Mouse (Mus musculus): Measurements from ENCODE around the gene Elp5. TPM values are rescaled to one million over a fixed set of nuclear protein-coding genes. Genes with fewer than 3 reads are reported as not detected.
"Not testable (repeated sequence)": the region's sequence is repeated elsewhere in the genome, so short reads cannot be mapped to it uniquely, and the experiment has no call there.

The Elp5 gene
- polyA plus RNA-seq, 1 experiment from 2014 or later = 97.9 TPM

DNA sequence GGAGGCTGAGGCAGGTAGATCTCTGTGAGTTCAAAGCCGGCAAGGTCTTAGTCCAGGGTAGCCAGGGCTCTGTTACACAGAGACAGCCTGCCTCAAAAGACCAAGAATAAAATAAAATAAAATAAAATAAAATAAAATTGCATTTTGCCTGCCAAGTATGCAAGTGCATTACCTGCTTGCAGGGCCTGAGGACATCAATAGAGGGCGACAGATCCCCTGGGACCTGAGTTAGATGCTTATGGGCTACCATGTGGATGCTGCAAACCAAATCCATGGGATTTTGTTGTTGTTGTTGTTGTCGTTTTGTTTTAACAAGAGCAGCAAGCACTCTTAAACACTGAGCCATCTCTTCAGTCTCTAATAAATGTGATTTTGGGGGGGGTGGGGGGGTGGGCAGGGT, 50.1 kb downstream of the Elp5 start:
- WGBS = 51% methylated on average over 3 of the region's 3 CpGs
- no peak overlapping the region for H3K4me3 ChIP-seq (replicated peaks; ENCODE audit: low read depth, low read length)
- no peaks in the 10 kb centered on the region for H3K9me3 ChIP-seq (replicated peaks; ENCODE audit: low read length)
- no peak overlapping the region for H3K9ac ChIP-seq (ENCODE audit: low read depth, low read length)
- peak; percentile 33; the same call in 1 of the 2 replicates for TF ChIP-seq CTCF (IDR thresholded peaks at IDR 0.05; ENCODE audit: low read depth)
- H3K4me2 ChIP-seq (ENCODE audit: low read length) = no peak overlapping the region
- DNase-seq (ENCODE audit: low spot score) = no peak
- H3K27ac ChIP-seq = no peak overlapping the region
- H3K27me3 ChIP-seq (ENCODE audit: insufficient read depth, low read length) = no peaks in the 10 kb centered on the region; the same call in 1 of the 2 replicates
- ATAC-seq (replicated peaks; ENCODE audit: low FRiP score, low read depth) = no peak
- H3K36me3 ChIP-seq (ENCODE audit: insufficient read depth, low read length) = no peaks in the 10 kb centered on the region
- H3K4me1 ChIP-seq (replicated peaks; ENCODE audit: insufficient read depth, low read length) = peaks cover 20% of the 10 kb centered on the region

GRCm38 (mm10) chr11:69931769-69932168, 50.5 kb downstream of the Elp5 start:
- TF ChIP-seq CTCF (IDR thresholded peaks at IDR 0.05; ENCODE audit: low read depth) = no peak
- Histone ChIP-seq H3K27ac (no peak overlapping the region), H3K4me1 (replicated peaks; ENCODE audit: insufficient read depth, low read length) (peaks cover 15% of the 10 kb centered on the region), H3K27me3 (ENCODE audit: insufficient read depth, low read length) (no peaks in the 10 kb centered on the region; the same call in 1 of the 2 replicates), H3K36me3 (ENCODE audit: insufficient read depth, low read length) (no peaks in the 10 kb centered on the region), H3K4me2 (ENCODE audit: low read length) (no peak overlapping the region), H3K9me3 (replicated peaks; ENCODE audit: low read length) (no peaks in the 10 kb centered on the region), H3K9ac (ENCODE audit: low read depth, low read length) (no peak overlapping the region), H3K4me3 (replicated peaks; ENCODE audit: low read depth, low read length) (no peak overlapping the region)
- DNase-seq (ENCODE audit: low spot score) (no peak), ATAC-seq (replicated peaks; ENCODE audit: low FRiP score, low read depth) (no peak)
- WGBS = 78% methylated on average over 8 of the region's 8 CpGs

DNA sequence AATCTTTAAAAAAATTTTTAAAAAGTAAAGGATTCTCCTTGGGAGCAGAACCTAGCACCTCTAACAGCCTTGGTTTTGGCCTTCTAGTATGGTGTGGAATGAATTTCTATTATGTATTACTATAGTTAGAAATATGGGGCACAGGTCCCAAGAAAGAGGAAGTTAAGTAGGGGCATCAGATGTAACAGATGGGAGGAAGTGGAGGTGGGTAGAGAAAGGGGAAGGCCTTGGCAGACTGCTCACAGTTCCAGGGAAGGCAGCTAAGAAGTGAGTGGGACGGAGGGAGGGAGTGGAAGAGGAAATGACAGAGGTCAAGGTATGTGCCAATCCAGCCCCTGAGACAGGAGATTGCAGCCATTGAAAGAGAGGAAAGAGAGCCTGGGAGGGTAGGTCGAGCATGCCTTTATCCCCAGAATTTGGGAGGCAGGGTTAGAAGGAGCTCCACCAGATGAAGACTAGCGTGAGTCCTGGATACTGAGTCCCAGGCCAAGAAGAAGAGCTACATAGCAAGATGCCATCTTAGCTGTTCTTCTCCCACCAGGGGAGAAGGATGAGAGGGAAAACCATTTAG, 51.3 kb downstream of the Elp5 start:
- no peak overlapping the region for H3K4me3 ChIP-seq (replicated peaks; ENCODE audit: low read depth, low read length)
- no peaks in the 10 kb centered on the region for H3K27me3 ChIP-seq (ENCODE audit: insufficient read depth, low read length)
- H3K4me1 ChIP-seq (replicated peaks; ENCODE audit: insufficient read depth, low read length) = peaks cover 9% of the 10 kb centered on the region
- no peak overlapping the region for H3K9ac ChIP-seq (ENCODE audit: low read depth, low read length)
- no peak overlapping the region for H3K27ac ChIP-seq
- no peaks in the 10 kb centered on the region for H3K36me3 ChIP-seq (ENCODE audit: insufficient read depth, low read length)
- no peaks in the 10 kb centered on the region for H3K9me3 ChIP-seq (replicated peaks; ENCODE audit: low read length)
- ATAC-seq (replicated peaks; ENCODE audit: low FRiP score, low read depth) = no peak
- DNase-seq (ENCODE audit: low spot score) = no peak
- WGBS = 49% methylated on average over 3 of the region's 3 CpGs
- no peak for TF ChIP-seq CTCF (IDR thresholded peaks at IDR 0.05; ENCODE audit: low read depth)
- H3K4me2 ChIP-seq (ENCODE audit: low read length) = no peak overlapping the region

DNA sequence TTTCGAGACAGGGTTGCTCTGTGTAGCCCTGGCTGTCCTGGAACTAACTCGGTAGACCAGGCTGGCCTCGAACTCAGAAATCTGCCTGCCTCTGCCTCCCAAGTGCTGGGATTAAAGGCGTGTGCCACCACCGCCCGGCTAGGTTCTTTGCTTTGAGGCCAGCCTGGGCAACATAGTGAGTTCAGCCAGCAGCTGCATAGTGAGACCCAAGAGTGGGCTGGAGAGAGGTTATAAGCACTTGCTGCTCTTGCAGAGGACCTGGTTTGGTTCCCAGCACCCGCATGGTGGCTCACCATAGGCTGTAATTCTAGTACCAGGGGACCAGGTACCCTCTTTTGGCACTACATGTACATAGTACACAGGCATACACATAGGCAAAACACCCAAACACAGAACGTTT, 52.1 kb downstream of the Elp5 start:
- not testable (repeated sequence) for H3K27me3 ChIP-seq (ENCODE audit: insufficient read depth, low read length); H3K4me1 ChIP-seq (replicated peaks; ENCODE audit: insufficient read depth, low read length); ATAC-seq (replicated peaks; ENCODE audit: low FRiP score, low read depth); H3K4me2 ChIP-seq (ENCODE audit: low read length); H3K27ac ChIP-seq; H3K36me3 ChIP-seq (ENCODE audit: insufficient read depth, low read length); H3K9ac ChIP-seq (ENCODE audit: low read depth, low read length); DNase-seq (ENCODE audit: low spot score); H3K4me3 ChIP-seq (replicated peaks; ENCODE audit: low read depth, low read length); H3K9me3 ChIP-seq (replicated peaks; ENCODE audit: low read length)
- 89% methylated on average over 8 of the region's 8 CpGs for WGBS

DNA sequence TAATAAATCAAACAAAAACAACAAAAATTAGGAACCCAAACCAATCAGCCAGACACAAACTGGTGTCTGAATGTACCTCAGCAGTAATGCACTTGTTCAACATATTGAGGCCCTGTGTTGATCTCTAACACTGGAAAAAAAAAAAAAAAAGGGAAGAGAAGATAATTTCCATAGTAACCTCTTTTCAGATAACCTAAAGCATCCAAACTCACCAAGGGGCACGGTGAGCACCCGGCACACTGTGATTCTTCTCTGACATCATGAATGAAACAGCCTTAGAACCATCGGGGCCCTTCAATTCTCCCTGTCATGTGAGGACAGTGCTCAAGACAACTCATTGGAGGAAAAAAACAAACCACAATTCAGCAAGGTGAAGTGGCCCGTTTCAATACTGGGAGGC, 52.6 kb downstream of the Elp5 start:
- H3K9ac ChIP-seq (ENCODE audit: low read depth, low read length) = no peak overlapping the region
- WGBS = 80% methylated on average over 4 of the region's 4 CpGs
- ATAC-seq (replicated peaks; ENCODE audit: low FRiP score, low read depth) (no peak), DNase-seq (ENCODE audit: low spot score) (no peak)
- H3K27me3 ChIP-seq (ENCODE audit: insufficient read depth, low read length) = no peaks in the 10 kb centered on the region
- no peak overlapping the region for H3K27ac ChIP-seq
- no peaks in the 10 kb centered on the region for H3K9me3 ChIP-seq (replicated peaks; ENCODE audit: low read length)
- no peaks in the 10 kb centered on the region for H3K36me3 ChIP-seq (ENCODE audit: insufficient read depth, low read length)
- H3K4me3 ChIP-seq (replicated peaks; ENCODE audit: low read depth, low read length) = no peak overlapping the region
- TF ChIP-seq CTCF (IDR thresholded peaks at IDR 0.05; ENCODE audit: low read depth) = no peak
- no peaks in the 10 kb centered on the region for H3K4me1 ChIP-seq (replicated peaks; ENCODE audit: insufficient read depth, low read length)
- no peak overlapping the region for H3K4me2 ChIP-seq (ENCODE audit: low read length)

- no peak overlapping the region for H3K4me3 ChIP-seq (replicated peaks; ENCODE audit: low read depth, low read length)
- DNase-seq (ENCODE audit: low spot score) = no peak
- H3K27ac ChIP-seq = no peak overlapping the region
- no peaks in the 10 kb centered on the region for H3K4me1 ChIP-seq (replicated peaks; ENCODE audit: insufficient read depth, low read length)
- no peak overlapping the region for H3K4me2 ChIP-seq (ENCODE audit: low read length)
- WGBS = 97% methylated on average over 2 of the region's 2 CpGs
- no peaks in the 10 kb centered on the region for H3K9me3 ChIP-seq (replicated peaks; ENCODE audit: low read length)
- H3K27me3 ChIP-seq (ENCODE audit: insufficient read depth, low read length) = no peaks in the 10 kb centered on the region
- no peaks in the 10 kb centered on the region for H3K36me3 ChIP-seq (ENCODE audit: insufficient read depth, low read length)
- TF ChIP-seq CTCF (IDR thresholded peaks at IDR 0.05; ENCODE audit: low read depth) = 0 out of 2 replicates have a peak, but pooled peaks have one; percentile 13
- no peak for ATAC-seq (replicated peaks; ENCODE audit: low FRiP score, low read depth)
- H3K9ac ChIP-seq (ENCODE audit: low read depth, low read length) = no peak overlapping the region
Observed at GRCm38 (mm10) chr11:69927501-69927900, 54.8 kb downstream of the Elp5 start.

DNA sequence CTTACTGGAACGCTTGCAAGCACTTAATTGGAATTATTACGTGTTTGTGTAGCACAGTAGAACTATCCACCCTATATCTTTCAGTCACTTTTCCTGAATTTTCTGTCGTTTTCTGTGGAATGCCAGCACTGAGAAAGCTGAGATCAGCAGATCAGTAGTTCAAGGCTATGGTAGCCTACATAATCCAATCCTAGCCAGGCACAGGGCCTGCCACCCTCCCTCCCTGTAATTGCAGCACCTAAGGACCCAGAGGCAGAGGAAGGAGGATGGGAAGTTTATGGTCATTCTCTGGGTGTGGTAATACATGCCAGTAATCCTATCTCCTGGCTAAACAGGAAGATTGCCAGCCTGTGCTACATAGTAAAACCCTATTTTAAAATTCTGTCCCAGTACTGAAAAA, 59.5 kb downstream of the Elp5 start:
- Histone ChIP-seq H3K27ac (peak overlapping the region; percentile 95), H3K4me1 (replicated peaks; ENCODE audit: insufficient read depth, low read length) (peaks cover 11% of the 10 kb centered on the region), H3K36me3 (ENCODE audit: insufficient read depth, low read length) (peaks cover 11% of the 10 kb centered on the region; the same call in 1 of the 2 replicates), H3K4me3 (replicated peaks; ENCODE audit: low read depth, low read length) (no peak overlapping the region), H3K9ac (ENCODE audit: low read depth, low read length) (no peak overlapping the region), H3K27me3 (ENCODE audit: insufficient read depth, low read length) (no peaks in the 10 kb centered on the region), H3K4me2 (ENCODE audit: low read length) (no peak overlapping the region), H3K9me3 (replicated peaks; ENCODE audit: low read length) (no peaks in the 10 kb centered on the region)
- 57% methylated on average over 3 of the region's 3 CpGs for WGBS
- no peak for DNase-seq (ENCODE audit: low spot score)
- no peak for TF ChIP-seq CTCF (IDR thresholded peaks at IDR 0.05; ENCODE audit: low read depth)
- no peak for ATAC-seq (replicated peaks; ENCODE audit: low FRiP score, low read depth)

Measured in kidney, postnatal 0 days (tissue).